Mouse (Mus musculus) neural tube, postnatal 0 days (tissue): ENCODE measurements around the gene Rpl3l. TPM values are rescaled to one million over a fixed set of nuclear protein-coding genes. Genes with fewer than 3 reads are reported as not detected.

Experiments used
- polyA plus RNA-seq: library from polyadenylated mRNA; unstranded; fragments of >200 nt; fragmentation: Nextera tagmentation; extraction: Ambion mirVana; gene quantifications from 2 replicates; pipeline ENCODE4 v1.2.1, GENCODE M21; 2015

Gene Rpl3l
- 0.27 and 0.40 TPM in 2 replicates for polyA plus RNA-seq

GRCm38 (mm10) chr17:24727618-24728017 is at the start of gene Rpl3l:
Rpl3l (plus strand) TSS chr17:24727820.

GRCm38 (mm10) chr17:24689251-24690081 is 38.2 kb upstream of the Rpl3l start, which contains the start of gene Syngr3:
Syngr3 (minus strand) TSS chr17:24689955.

GRCm38 (mm10) chr17:24696011-24696697 is 31.5 kb upstream of the Rpl3l start, which contains the start of the genes Gfer and Noxo1:
Gfer (minus strand) TSS chr17:24696156.
Noxo1 (plus strand) TSS chr17:24696234.

GRCm38 (mm10) chr17:24706982-24707800 is 20.4 kb upstream of the Rpl3l start, which contains the start of gene Tbl3:
Tbl3 (minus strand) TSS chr17:24707660.

GRCm38 (mm10) chr17:24717943-24718342 is 9.7 kb upstream of the Rpl3l start, which contains the start of the genes Rnf151 and Rps2:
Rnf151 (minus strand) TSS chr17:24718063.
Rps2 (plus strand) TSS chr17:24718116.

GRCm38 (mm10) chr17:24724184-24724583 is 3.4 kb upstream of the Rpl3l start, which contains the start of gene Ndufb10:
Ndufb10 (minus strand) TSS chr17:24724478.

GRCm38 (mm10) chr17:24736330-24737051 is 8.9 kb downstream of the Rpl3l start, which contains the start of gene Msrb1:
Msrb1 (plus strand) TSS chr17:24736642.

GRCm38 (mm10) chr17:24752415-24753394 is 25.1 kb downstream of the Rpl3l start, which contains the start of gene Hs3st6:
Hs3st6 (plus strand) TSS chr17:24752988.

Other genes starting within 250 kb of the Rpl3l start
- gene Mlst8, start 248.7 kb upstream of the Rpl3l start, polyA plus RNA-seq = 24.4 and 25.9 TPM in 2 replicates
- 62.8 and 68.5 TPM in 2 replicates for gene Caskin1, start 239.2 kb upstream of the Rpl3l start, polyA plus RNA-seq
- gene Traf7, start 199.9 kb upstream of the Rpl3l start, polyA plus RNA-seq = 50.6 and 60.2 TPM in 2 replicates
- 12.8 and 13.8 TPM in 2 replicates for gene Rab26, start 193.6 kb upstream of the Rpl3l start, polyA plus RNA-seq
- gene Pkd1, start 178.0 kb upstream of the Rpl3l start, polyA plus RNA-seq = 23.6 and 24.9 TPM in 2 replicates
- 45.5 and 59.7 TPM in 2 replicates for gene Tsc2, start 95.2 kb upstream of the Rpl3l start, polyA plus RNA-seq
- 6.5 and 6.9 TPM in 2 replicates for gene Nthl1, start 95.1 kb upstream of the Rpl3l start, polyA plus RNA-seq
- 82.2 and 84.4 TPM in 2 replicates for gene Slc9a3r2, start 77.5 kb upstream of the Rpl3l start, polyA plus RNA-seq
- gene Npw, start 69.4 kb upstream of the Rpl3l start, polyA plus RNA-seq = 0.93 and 1.2 TPM in 2 replicates
- gene Zfp598, start 58.1 kb upstream of the Rpl3l start, polyA plus RNA-seq = 13.9 and 18.2 TPM in 2 replicates
- gene Syngr3, start 37.9 kb upstream of the Rpl3l start, polyA plus RNA-seq = 269 and 290 TPM in 2 replicates
- 38.1 and 38.9 TPM in 2 replicates for gene Gfer, start 31.7 kb upstream of the Rpl3l start, polyA plus RNA-seq
- gene Noxo1, start 31.6 kb upstream of the Rpl3l start, polyA plus RNA-seq = 1.7 and 2.3 TPM in 2 replicates
- 43.3 and 47.7 TPM in 2 replicates for gene Tbl3, start 20.2 kb upstream of the Rpl3l start, polyA plus RNA-seq
- not detected in 2 replicates for gene Rnf151, start 9.8 kb upstream of the Rpl3l start, polyA plus RNA-seq
- gene Rps2, start 9.7 kb upstream of the Rpl3l start, polyA plus RNA-seq = 836 and 837 TPM in 2 replicates
- gene Ndufb10, start 3.3 kb upstream of the Rpl3l start, polyA plus RNA-seq = 375 and 378 TPM in 2 replicates
- gene Msrb1, start 8.8 kb downstream of the Rpl3l start, polyA plus RNA-seq = 24.4 and 29.7 TPM in 2 replicates
- gene Hs3st6, start 25.2 kb downstream of the Rpl3l start, polyA plus RNA-seq = 0.20 and 0.57 TPM in 2 replicates
- gene Meiob, start 76.5 kb downstream of the Rpl3l start, polyA plus RNA-seq = not detected in 2 replicates
- gene Hagh, start 112.3 kb downstream of the Rpl3l start, polyA plus RNA-seq = 101 and 108 TPM in 2 replicates
- gene Fahd1, start 122.5 kb downstream of the Rpl3l start, polyA plus RNA-seq = 28.1 and 29.5 TPM in 2 replicates
- gene Igfals, start 138.2 kb downstream of the Rpl3l start, polyA plus RNA-seq = 0.25 and 0.35 TPM in 2 replicates
- 61.6 and 67.5 TPM in 2 replicates for gene Nubp2, start 158.5 kb downstream of the Rpl3l start, polyA plus RNA-seq
- 85.2 and 90.4 TPM in 2 replicates for gene Spsb3, start 158.8 kb downstream of the Rpl3l start, polyA plus RNA-seq
- gene Eme2, start 167.3 kb downstream of the Rpl3l start, polyA plus RNA-seq = 28.3 and 29.9 TPM in 2 replicates
- 131 and 137 TPM in 2 replicates for gene Mrps34, start 167.3 kb downstream of the Rpl3l start, polyA plus RNA-seq
- 123 TPM in 2 replicates for gene Nme3, start 168.7 kb downstream of the Rpl3l start, polyA plus RNA-seq
- gene Mapk8ip3, start 209.2 kb downstream of the Rpl3l start, polyA plus RNA-seq = 58.6 and 70.9 TPM in 2 replicates
- gene Jpt2, start 232.9 kb downstream of the Rpl3l start, polyA plus RNA-seq = 43.4 and 45.3 TPM in 2 replicates